Mouse (Mus musculus) frontal cortex, postnatal 25 days (tissue): ENCODE measurements around the gene Polr2a.

ENCODE experiments used
- DNase-seq, 2 experiments: peaks; one replicate each; pipeline ENCODE4 v3.0.0; 2022; ENCODE audit warnings: low spot score in 2 of 2

Polr2a gene

GRCm38 (mm10) chr11:69784793-69785272, 26.4 kb upstream of the Polr2a start:
- DNase-seq, result no peak

DNA sequence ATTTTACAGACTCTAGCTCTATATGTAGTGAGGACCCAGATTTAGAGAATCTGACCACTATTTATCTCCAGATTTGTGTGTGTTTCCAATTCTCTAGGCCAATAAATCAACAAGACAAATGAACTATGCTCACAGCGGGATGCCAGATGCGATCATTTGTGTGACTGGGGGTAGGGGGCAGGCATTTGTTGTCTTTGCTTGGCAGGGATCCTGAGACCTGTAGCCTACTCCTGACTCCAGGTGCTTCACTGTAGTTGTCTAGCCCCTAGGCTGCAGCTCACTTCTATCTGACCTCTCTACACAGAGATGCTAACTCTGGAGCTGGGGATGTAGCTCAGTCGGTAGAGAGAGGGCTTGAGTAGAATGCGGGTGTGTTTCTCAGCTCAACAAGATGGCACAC, 23.4 kb upstream of the Polr2a start:
- DNase-seq, result no peak

- DNase-seq, result no peak
Measured at GRCm38 (mm10) chr11:69778985-69779384, 20.5 kb upstream of the Polr2a start.

GRCm38 (mm10) chr11:69778258-69778982, 20.0 kb upstream of the Polr2a start:
- DNase-seq, result no peak

- no peak for DNase-seq
Measured at GRCm38 (mm10) chr11:69777504-69778257, 19.2 kb upstream of the Polr2a start.

DNA sequence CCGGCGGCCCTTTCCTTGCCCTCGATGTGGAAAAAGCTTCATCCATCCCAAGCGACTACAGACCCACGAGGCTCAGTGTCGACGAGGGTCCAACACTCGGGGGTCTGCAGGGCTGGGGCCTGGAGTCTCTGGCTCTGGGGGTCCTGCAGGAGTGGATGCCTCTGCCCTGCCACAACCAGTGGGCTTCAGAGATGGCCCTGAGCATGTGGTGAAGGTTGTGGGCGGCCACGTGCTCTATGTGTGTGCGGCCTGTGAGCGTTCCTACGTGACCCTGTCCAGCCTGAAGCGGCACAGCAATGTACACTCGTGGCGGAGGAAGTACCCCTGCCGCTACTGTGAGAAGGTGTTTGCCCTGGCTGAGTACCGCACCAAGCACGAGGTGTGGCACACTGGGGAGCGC, 18.1 kb upstream of the Polr2a start:
- DNase-seq, result no peak

- DNase-seq, result no peak
Measured at GRCm38 (mm10) chr11:69775716-69776115, 17.3 kb upstream of the Polr2a start.

DNA sequence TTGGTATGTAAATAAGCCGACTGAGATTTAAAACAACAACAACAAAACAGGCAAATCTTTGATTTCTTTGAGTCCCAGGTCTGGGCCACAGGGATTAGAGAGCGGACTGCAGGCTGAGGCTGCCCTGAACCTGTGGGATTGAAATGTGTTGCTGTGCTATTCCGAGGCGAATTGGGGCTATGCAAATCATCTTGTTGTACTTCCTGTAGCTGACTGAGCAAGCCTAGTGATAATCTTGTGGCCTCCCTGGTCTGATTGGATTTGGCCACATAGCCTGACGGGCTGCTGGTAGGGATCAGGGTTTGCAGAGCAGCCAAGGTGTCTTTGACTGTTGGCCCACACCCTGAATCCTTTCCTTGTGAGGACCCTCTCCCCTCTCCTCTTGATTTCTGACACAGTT, 16.5 kb upstream of the Polr2a start:
- no peak for DNase-seq

DNA sequence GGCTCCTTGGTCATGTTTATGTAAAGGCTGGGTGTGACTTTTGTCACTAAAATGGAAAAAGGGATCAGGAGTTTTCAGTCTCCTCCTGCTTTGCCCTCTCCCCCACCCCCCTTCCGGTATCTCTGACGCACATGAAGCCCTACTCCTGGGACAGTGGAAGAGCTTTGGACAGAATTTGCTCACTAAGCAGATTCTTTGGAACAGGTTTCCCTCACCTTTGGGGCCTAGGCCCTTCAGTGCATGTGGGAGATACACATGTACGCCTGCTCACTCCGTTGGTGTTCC, 9.1 kb upstream of the Polr2a start:
- no peak for DNase-seq

- DNase-seq, result no peak
Measured at GRCm38 (mm10) chr11:69766872-69767624, 8.6 kb upstream of the Polr2a start.

DNA sequence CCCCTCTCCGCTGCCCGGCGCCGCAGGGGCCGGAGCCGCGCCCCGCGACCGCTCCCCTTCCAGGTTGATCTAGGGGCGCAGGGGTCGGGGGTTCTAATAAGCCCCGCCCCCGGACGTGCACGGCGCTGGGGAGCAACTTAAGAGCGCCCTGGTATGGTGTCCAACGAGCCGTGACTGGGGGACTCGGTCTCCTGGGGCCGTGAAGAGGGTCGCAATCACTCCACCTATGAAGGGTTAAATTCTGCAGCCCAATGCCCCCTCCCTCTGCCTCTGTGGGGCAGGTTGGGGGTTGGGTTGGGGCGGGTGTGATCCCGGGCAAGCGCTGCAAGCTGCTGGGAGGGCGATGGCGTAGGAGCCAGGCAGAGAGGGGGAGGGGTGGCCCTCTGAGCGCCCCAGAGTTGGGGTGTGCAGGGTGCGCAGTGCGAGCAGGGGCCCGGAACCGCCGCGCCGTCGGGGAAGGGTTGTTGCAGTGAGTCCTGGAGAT, 7.7 kb upstream of the Polr2a start:
- peak; percentile 53 to 71 for DNase-seq

- DNase-seq, result no peak
Measured at GRCm38 (mm10) chr11:69765221-69766125, 7.0 kb upstream of the Polr2a start, which contains the start of gene Zbtb4. Zbtb4 (plus strand) TSS chr11:69765912.

- no peak for DNase-seq
Measured at GRCm38 (mm10) chr11:69763551-69763950, 5.1 kb upstream of the Polr2a start.

DNA sequence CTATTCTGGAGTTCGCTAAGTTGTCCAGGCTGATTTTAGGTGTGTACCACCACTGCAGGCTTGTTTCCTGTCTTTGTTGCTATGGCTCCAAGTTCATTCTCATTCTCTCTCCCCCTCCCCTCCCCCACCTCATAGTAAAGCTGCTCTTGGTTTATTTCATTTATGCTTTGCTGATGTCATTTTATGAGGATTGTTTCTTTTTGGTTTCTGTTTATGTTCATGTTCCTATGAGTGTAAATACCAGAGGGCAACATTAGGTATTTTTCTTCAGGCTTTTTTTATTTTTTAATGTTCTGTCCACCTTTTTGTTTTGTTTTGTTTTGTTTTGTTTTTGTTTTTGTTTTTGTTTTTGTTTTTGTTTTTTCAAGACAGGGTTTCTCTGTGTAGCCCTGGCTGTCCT, 3.4 kb upstream of the Polr2a start, which contains the start of gene Slc35g3:
Slc35g3 (minus strand) TSS at position 101 of the 400 bp plus-strand sequence.
- no peak for DNase-seq

GRCm38 (mm10) chr11:69760901-69761200, 2.4 kb upstream of the Polr2a start:
- DNase-seq, result no peak

DNA sequence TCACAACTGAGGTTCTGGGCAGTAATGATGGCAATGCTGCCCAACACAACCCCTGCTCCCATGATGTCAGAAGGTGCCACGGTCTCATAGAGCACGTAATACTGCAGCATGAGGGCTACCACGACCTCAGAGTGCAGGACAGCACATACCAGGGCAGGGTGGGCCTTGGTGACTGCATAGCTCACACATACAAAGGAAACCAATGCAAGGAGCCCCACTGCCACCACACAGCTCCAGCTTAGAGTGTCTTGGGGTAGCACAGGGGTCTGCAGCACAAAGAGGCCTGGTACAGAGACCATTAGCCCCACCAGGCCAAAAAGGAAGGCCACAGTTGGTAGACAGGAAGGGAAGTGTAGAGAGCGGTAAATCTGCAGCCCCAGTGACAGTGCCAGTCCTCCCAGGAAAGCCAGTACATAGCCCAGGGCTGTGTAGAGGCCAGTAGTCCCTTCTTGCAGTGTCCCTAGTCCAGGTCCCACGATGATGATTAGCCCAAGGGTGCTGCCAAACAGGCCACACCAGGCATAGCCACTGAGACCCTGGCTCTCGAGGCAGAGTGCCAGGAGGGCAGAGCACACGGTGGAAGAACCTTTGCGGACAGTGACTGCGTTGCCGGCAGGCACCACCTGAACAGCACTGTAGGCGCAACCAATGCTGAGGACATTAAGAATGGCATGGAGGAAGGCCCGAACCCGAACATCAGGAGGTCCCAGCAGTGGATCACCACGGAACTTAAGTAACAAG, 1.9 kb upstream of the Polr2a start:
- DNase-seq, result no peak

DNA sequence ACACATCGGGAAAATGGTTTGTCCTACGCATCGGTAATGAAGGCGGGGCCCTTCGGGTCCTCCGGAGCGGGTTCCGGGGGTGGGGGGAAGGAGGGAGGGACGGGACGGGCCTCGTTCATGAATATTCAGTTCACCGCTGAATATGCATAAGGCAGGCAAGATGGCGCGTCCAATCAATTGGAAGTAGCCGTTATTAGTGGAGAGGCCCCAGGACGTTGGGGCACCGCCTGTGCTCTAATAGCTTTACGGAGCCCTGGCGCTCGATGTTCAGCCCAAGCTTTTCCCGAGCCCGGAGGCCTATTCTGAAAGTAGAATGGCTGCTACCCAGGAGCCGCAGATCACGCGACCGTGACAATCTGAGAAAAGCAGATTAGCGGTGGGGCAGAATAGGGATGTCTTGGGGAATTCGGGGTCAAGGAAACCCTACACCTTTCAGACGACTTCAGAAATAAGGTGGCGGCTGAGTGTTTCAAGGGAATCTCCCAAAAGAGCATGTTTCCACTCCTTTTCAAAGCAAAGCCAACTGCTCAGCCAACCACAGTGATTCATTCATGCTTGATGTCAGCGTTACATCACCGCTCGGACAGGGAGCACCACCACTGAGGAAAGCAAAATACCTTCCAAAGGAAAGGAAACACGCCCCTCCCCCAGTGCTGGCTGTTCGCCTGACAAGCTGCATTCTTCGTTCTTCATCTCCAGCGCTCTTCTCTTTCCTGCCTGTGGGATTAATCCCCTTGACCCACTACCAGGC, 709 bp upstream of the Polr2a start:
- DNase-seq, result peak; percentile 73 to 74

- peak; percentile 91 to 96 for DNase-seq
Measured at GRCm38 (mm10) chr11:69758090-69758456, 364 bp downstream of the Polr2a start.

DNA sequence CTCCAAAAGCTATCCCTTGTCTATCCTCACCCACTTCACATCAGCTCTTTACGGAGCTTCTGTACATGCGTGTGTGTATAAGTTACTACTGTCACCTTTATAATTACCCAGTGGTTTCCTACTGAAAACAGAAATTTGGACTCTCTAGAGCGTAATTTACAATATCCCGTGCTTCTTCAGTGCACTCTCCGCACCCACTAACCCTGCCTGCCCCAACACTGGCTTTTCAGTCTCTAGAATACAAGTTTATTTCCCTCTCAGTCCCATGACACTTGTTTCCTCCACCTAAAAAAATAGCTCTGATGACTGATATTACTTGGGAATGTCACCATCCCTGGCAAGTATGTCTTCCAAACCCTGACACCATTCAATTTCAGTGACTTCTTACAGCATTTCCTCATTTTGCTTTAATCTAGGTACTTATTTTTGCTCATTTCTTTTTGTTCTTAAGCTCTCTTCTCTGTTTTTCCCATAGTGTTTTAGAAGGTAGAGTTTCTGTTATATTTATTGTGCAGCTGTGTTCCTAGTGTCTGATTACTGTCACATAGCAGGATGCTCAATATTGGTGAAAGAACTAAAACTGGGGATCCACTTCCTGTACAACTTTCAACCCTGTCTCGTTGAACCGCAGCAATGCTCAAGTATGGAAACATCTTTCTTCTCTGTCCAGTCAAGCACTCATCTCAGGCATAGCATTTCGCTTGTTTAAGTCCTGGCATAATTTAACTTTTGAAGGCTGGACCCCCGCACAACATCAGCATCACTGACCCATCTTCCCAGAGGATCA, 941 bp downstream of the Polr2a start:
- DNase-seq, result no peak
